Mouse (Mus musculus): ENCODE data around the gene Taf6l.

DNA sequence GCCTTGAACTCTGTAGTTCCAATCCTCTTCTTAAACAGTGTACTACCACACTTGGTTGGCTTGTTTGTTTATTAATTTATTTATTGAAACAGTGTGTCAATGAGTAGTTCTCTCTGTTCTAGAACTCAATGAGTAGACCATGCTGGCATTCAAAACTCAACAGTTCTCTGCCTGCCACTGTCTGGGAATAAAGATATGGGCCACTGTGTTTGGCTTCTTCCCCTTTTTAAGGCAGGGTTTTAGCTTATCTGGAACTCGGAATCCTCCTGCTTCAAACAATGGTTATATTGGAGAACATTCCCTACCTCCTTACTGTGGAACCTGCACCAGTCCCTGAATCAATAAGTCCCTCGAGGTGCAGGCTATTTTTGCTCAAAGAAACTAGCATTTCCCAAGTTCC is 27.3 kb downstream of the Taf6l start:
- TF ChIP-seq POLR2A (IDR thresholded peaks at IDR 0.05; ENCODE audit: low read depth, low read length): no peak
- no peak for TF ChIP-seq CTCF (IDR thresholded peaks at IDR 0.05; ENCODE audit: borderline replicate concordance, insufficient read depth, low read length)
